Mouse (Mus musculus): Measurements from ENCODE around the gene Mttp. TPM values are rescaled to one million over a fixed set of nuclear protein-coding genes. Genes with fewer than 3 reads are reported as not detected.

Gene Mttp
- polyA plus RNA-seq, 1 experiment from 2014 or later = 8.3 TPM

- Histone ChIP-seq H3K9me3 (replicated peaks; ENCODE audit: control insufficient read depth, low read length) (no peaks in the 10 kb centered on the region), H3K4me1 (ENCODE audit: control insufficient read depth, insufficient read depth, low read length) (0 out of 2 replicates have a peak, but pooled peaks cover 4% of the 10 kb centered on the region), H3K27me3 (ENCODE audit: control insufficient read depth, insufficient read depth, low read length) (no peaks in the 10 kb centered on the region), H3K27ac (replicated peaks; ENCODE audit: low read depth, low read length) (no peak overlapping the region), H3K9ac (replicated peaks; ENCODE audit: low read length) (no peak overlapping the region), H3K36me3 (replicated peaks; ENCODE audit: control insufficient read depth, insufficient read depth, low read depth, low read length) (no peaks in the 10 kb centered on the region), H3K4me2 (ENCODE audit: low read depth, low read length) (no peak overlapping the region), H3K4me3 (ENCODE audit: low read depth, low read length) (no peak overlapping the region)
- 95% methylated on average over 1 of the region's 1 CpGs for WGBS
- ATAC-seq (replicated peaks; ENCODE audit: insufficient number of reproducible peaks, low FRiP score, low TSS enrichment, low read depth) (peak; percentile 39; the same call in 1 of the 2 replicates), DNase-seq (ENCODE audit: low spot score) (no peak)
Measured at GRCm38 (mm10) chr3:138074214-138074613, 70.6 kb downstream of the Mttp start.

- H3K27ac ChIP-seq (replicated peaks; ENCODE audit: low read depth, low read length) = no peak overlapping the region
- H3K27me3 ChIP-seq (ENCODE audit: control insufficient read depth, insufficient read depth, low read length) = no peaks in the 10 kb centered on the region
- 0 out of 2 replicates have a peak, but pooled peaks cover 4% of the 10 kb centered on the region for H3K4me1 ChIP-seq (ENCODE audit: control insufficient read depth, insufficient read depth, low read length)
- no peaks in the 10 kb centered on the region for H3K9me3 ChIP-seq (replicated peaks; ENCODE audit: control insufficient read depth, low read length)
- 69% methylated on average over 10 of the region's 10 CpGs for WGBS
- H3K36me3 ChIP-seq (replicated peaks; ENCODE audit: control insufficient read depth, insufficient read depth, low read depth, low read length) = no peaks in the 10 kb centered on the region
- ATAC-seq (replicated peaks; ENCODE audit: insufficient number of reproducible peaks, low FRiP score, low TSS enrichment, low read depth) = no peak
- no peak overlapping the region for H3K9ac ChIP-seq (replicated peaks; ENCODE audit: low read length)
- peak; percentile 30 for DNase-seq (ENCODE audit: low spot score)
- no peak overlapping the region for H3K4me2 ChIP-seq (ENCODE audit: low read depth, low read length)
- H3K4me3 ChIP-seq (ENCODE audit: low read depth, low read length) = no peak overlapping the region
Measured at GRCm38 (mm10) chr3:138071476-138072073, 73.2 kb downstream of the Mttp start.

GRCm38 (mm10) chr3:138071004-138071403 lies 73.8 kb downstream of the Mttp start:
- no peak overlapping the region for H3K4me3 ChIP-seq (ENCODE audit: low read depth, low read length)
- DNase-seq (ENCODE audit: low spot score) (peak; percentile 50), ATAC-seq (replicated peaks; ENCODE audit: insufficient number of reproducible peaks, low FRiP score, low TSS enrichment, low read depth) (no peak)
- H3K36me3 ChIP-seq (replicated peaks; ENCODE audit: control insufficient read depth, insufficient read depth, low read depth, low read length) = no peaks in the 10 kb centered on the region
- no peak overlapping the region for H3K9ac ChIP-seq (replicated peaks; ENCODE audit: low read length)
- H3K4me2 ChIP-seq (ENCODE audit: low read depth, low read length) = no peak overlapping the region
- H3K27me3 ChIP-seq (ENCODE audit: control insufficient read depth, insufficient read depth, low read length) = no peaks in the 10 kb centered on the region
- no peaks in the 10 kb centered on the region for H3K9me3 ChIP-seq (replicated peaks; ENCODE audit: control insufficient read depth, low read length)
- H3K4me1 ChIP-seq (ENCODE audit: control insufficient read depth, insufficient read depth, low read length) = 0 out of 2 replicates have a peak, but pooled peaks cover 4% of the 10 kb centered on the region
- no peak overlapping the region for H3K27ac ChIP-seq (replicated peaks; ENCODE audit: low read depth, low read length)
- 6% methylated on average over 1 of the region's 1 CpGs for WGBS

GRCm38 (mm10) chr3:138069756-138070511 lies 74.8 kb downstream of the Mttp start:
- Histone ChIP-seq H3K36me3 (replicated peaks; ENCODE audit: control insufficient read depth, insufficient read depth, low read depth, low read length) (no peaks in the 10 kb centered on the region), H3K4me1 (ENCODE audit: control insufficient read depth, insufficient read depth, low read length) (0 out of 2 replicates have a peak, but pooled peaks cover 4% of the 10 kb centered on the region), H3K9me3 (replicated peaks; ENCODE audit: control insufficient read depth, low read length) (no peaks in the 10 kb centered on the region), H3K27ac (replicated peaks; ENCODE audit: low read depth, low read length) (no peak overlapping the region), H3K4me2 (ENCODE audit: low read depth, low read length) (no peak overlapping the region), H3K9ac (replicated peaks; ENCODE audit: low read length) (no peak overlapping the region), H3K4me3 (ENCODE audit: low read depth, low read length) (no peak overlapping the region), H3K27me3 (ENCODE audit: control insufficient read depth, insufficient read depth, low read length) (no peaks in the 10 kb centered on the region)
- no peak for DNase-seq (ENCODE audit: low spot score)
- no peak for ATAC-seq (replicated peaks; ENCODE audit: insufficient number of reproducible peaks, low FRiP score, low TSS enrichment, low read depth)
- 72% methylated on average over 18 of the region's 18 CpGs for WGBS

GRCm38 (mm10) chr3:138068103-138068502 lies 76.7 kb downstream of the Mttp start:
- H3K9me3 ChIP-seq (replicated peaks; ENCODE audit: control insufficient read depth, low read length) = no peaks in the 10 kb centered on the region
- ATAC-seq (replicated peaks; ENCODE audit: insufficient number of reproducible peaks, low FRiP score, low TSS enrichment, low read depth) (no peak), DNase-seq (ENCODE audit: low spot score) (no peak)
- no peaks in the 10 kb centered on the region for H3K36me3 ChIP-seq (replicated peaks; ENCODE audit: control insufficient read depth, insufficient read depth, low read depth, low read length)
- no peak overlapping the region for H3K9ac ChIP-seq (replicated peaks; ENCODE audit: low read length)
- WGBS = 93% methylated on average over 12 of the region's 12 CpGs
- no peak overlapping the region for H3K4me2 ChIP-seq (ENCODE audit: low read depth, low read length)
- 0 out of 2 replicates have a peak, but pooled peaks cover 4% of the 10 kb centered on the region for H3K4me1 ChIP-seq (ENCODE audit: control insufficient read depth, insufficient read depth, low read length)
- H3K27ac ChIP-seq (replicated peaks; ENCODE audit: low read depth, low read length) = no peak overlapping the region
- H3K4me3 ChIP-seq (ENCODE audit: low read depth, low read length) = no peak overlapping the region
- H3K27me3 ChIP-seq (ENCODE audit: control insufficient read depth, insufficient read depth, low read length) = no peaks in the 10 kb centered on the region

- H3K36me3 ChIP-seq (replicated peaks; ENCODE audit: control insufficient read depth, insufficient read depth, low read depth, low read length) = no peaks in the 10 kb centered on the region
- H3K4me3 ChIP-seq (ENCODE audit: low read depth, low read length) = no peak within 1 kb of the TSS
- DNase-seq (ENCODE audit: low spot score) (no peak), ATAC-seq (replicated peaks; ENCODE audit: insufficient number of reproducible peaks, low FRiP score, low TSS enrichment, low read depth) (no peak)
- H3K9me3 ChIP-seq (replicated peaks; ENCODE audit: control insufficient read depth, low read length) = no peaks in the 10 kb centered on the region
- H3K9ac ChIP-seq (replicated peaks; ENCODE audit: low read length) = no peak within 1 kb of the TSS
- WGBS = 95% methylated on average over 12 of the region's 12 CpGs
- 0 out of 2 replicates have a peak, but pooled peaks cover 4% of the 10 kb centered on the region for H3K4me1 ChIP-seq (ENCODE audit: control insufficient read depth, insufficient read depth, low read length)
- peak within 1 kb of the TSS; percentile 3; the same call in 1 of the 2 replicates for H3K4me2 ChIP-seq (ENCODE audit: low read depth, low read length)
- no peaks in the 10 kb centered on the region for H3K27me3 ChIP-seq (ENCODE audit: control insufficient read depth, insufficient read depth, low read length)
- H3K27ac ChIP-seq (replicated peaks; ENCODE audit: low read depth, low read length) = no peak within 1 kb of the TSS
Measured at GRCm38 (mm10) chr3:138067288-138067687, 77.5 kb downstream of the Mttp start, which contains the start of gene Gm5105. Gene Gm5105, minus strand, starts transcription at chr3:138067388.

GRCm38 (mm10) chr3:138066348-138066856 lies 78.4 kb downstream of the Mttp start:
- Histone ChIP-seq H3K4me2 (ENCODE audit: low read depth, low read length) (peak overlapping the region; percentile 3; the same call in 1 of the 2 replicates), H3K4me3 (ENCODE audit: low read depth, low read length) (no peak overlapping the region), H3K27ac (replicated peaks; ENCODE audit: low read depth, low read length) (no peak overlapping the region), H3K36me3 (replicated peaks; ENCODE audit: control insufficient read depth, insufficient read depth, low read depth, low read length) (no peaks in the 10 kb centered on the region), H3K27me3 (ENCODE audit: control insufficient read depth, insufficient read depth, low read length) (no peaks in the 10 kb centered on the region), H3K4me1 (ENCODE audit: control insufficient read depth, insufficient read depth, low read length) (0 out of 2 replicates have a peak, but pooled peaks cover 4% of the 10 kb centered on the region), H3K9ac (replicated peaks; ENCODE audit: low read length) (no peak overlapping the region), H3K9me3 (replicated peaks; ENCODE audit: control insufficient read depth, low read length) (no peaks in the 10 kb centered on the region)
- 80% methylated on average over 20 of the region's 20 CpGs for WGBS
- no peak for DNase-seq (ENCODE audit: low spot score)
- ATAC-seq (replicated peaks; ENCODE audit: insufficient number of reproducible peaks, low FRiP score, low TSS enrichment, low read depth) = no peak

- H3K36me3 ChIP-seq (replicated peaks; ENCODE audit: control insufficient read depth, insufficient read depth, low read depth, low read length) = no peaks in the 10 kb centered on the region
- 0 out of 2 replicates have a peak, but pooled peaks cover 4% of the 10 kb centered on the region for H3K4me1 ChIP-seq (ENCODE audit: control insufficient read depth, insufficient read depth, low read length)
- no peak overlapping the region; the same call in 1 of the 2 replicates for H3K4me2 ChIP-seq (ENCODE audit: low read depth, low read length)
- no peaks in the 10 kb centered on the region for H3K9me3 ChIP-seq (replicated peaks; ENCODE audit: control insufficient read depth, low read length)
- DNase-seq (ENCODE audit: low spot score) (no peak), ATAC-seq (replicated peaks; ENCODE audit: insufficient number of reproducible peaks, low FRiP score, low TSS enrichment, low read depth) (no peak)
- 91% methylated on average over 16 of the region's 16 CpGs for WGBS
- no peaks in the 10 kb centered on the region for H3K27me3 ChIP-seq (ENCODE audit: control insufficient read depth, insufficient read depth, low read length)
- no peak overlapping the region for H3K9ac ChIP-seq (replicated peaks; ENCODE audit: low read length)
- H3K4me3 ChIP-seq (ENCODE audit: low read depth, low read length) = no peak overlapping the region
- no peak overlapping the region for H3K27ac ChIP-seq (replicated peaks; ENCODE audit: low read depth, low read length)
Measured at GRCm38 (mm10) chr3:138065930-138066329, 78.8 kb downstream of the Mttp start.
